Mouse (Mus musculus): ENCODE measurements around the gene Rpl29. TPM values are rescaled to one million over a fixed set of nuclear protein-coding genes. Genes with fewer than 3 reads are reported as not detected.

Gene Rpl29
- polyA plus RNA-seq, 1 experiment from 2014 or later, result 977 TPM

DNA sequence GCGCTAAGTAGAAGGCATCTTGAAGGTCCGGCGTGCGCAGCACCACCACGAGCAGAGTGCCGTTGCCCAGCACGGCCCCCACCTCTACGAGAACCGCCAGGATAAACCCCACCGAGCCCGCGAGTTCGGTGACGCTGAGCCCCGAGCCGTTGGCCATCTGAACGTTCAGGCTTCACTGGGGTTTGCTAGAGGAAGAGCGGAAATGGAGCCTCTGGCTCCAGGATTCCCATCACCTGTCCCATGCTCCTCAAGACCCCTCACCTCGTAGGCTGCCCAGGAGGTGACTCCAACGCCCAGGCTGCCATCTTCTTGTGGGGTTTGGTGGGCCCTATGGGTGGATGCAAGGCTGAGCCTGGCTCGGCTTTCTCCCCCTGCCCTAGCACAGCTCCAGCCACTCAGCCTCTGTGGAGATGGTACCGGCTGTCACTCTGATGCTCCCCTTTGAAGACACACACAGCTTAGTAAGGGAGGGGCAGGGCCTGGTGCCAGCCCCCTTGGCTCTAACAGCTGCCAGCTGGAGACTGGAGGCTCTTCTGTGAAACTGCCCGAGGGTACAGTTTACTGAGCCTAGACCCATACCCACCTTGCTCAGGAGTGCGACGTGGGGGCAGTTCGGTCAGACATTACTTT, 36.4 kb downstream of the Rpl29 start, which contains the start of gene Gpr62:
Gene Gpr62, minus strand, starts transcription at position 368 of the 630 bp plus-strand sequence.
- H3K4me3 ChIP-seq (ENCODE audit: low read length), result peak within 1 kb of the TSS; percentile 58

DNA sequence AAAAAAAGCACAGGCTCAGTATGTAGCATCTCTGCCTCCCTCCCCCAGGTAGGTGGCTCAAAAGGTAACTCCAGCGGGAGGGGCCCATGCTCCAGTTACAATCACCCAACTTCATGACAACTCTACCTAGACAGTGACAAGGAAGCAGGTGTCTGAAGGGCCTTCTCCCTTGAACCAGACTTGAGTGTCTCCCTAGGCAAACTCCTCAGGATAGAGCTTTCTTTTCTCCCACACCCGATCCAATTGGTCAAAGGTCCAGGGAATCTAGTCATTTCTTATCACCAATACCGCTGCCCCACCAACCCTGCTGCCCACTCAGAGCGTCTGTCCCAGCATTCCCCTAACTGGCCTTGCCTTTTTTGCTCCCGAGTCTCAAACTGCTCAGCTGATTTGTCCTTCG, 37.5 kb downstream of the Rpl29 start:
- H3K9ac ChIP-seq (ENCODE audit: low read length), result no peak overlapping the region
- H3K4me3 ChIP-seq (ENCODE audit: low read length), result no peak overlapping the region
- H3K4me2 ChIP-seq (ENCODE audit: low read depth, low read length), result no peak overlapping the region
- no peaks in the 10 kb centered on the region for H3K27me3 ChIP-seq (ENCODE audit: control insufficient read depth, insufficient read depth, low read depth, low read length)
- H3K9me3 ChIP-seq (ENCODE audit: control insufficient read depth, low read length), result no peaks in the 10 kb centered on the region
- H3K27ac ChIP-seq (ENCODE audit: low read length), result no peak overlapping the region
- WGBS, result 77% methylated on average over 6 of the region's 6 CpGs
- peaks cover 12% of the 10 kb centered on the region for H3K4me1 ChIP-seq (replicated peaks; ENCODE audit: control insufficient read depth, insufficient read depth, low read length)
- H3K36me3 ChIP-seq (ENCODE audit: control insufficient read depth, insufficient read depth, low read length), result peaks cover 9% of the 10 kb centered on the region
- ATAC-seq (ENCODE audit: low read depth), result no peak

More for the DNA sequence above, 36.4 kb downstream of the Rpl29 start, which contains the start of gene Gpr62:
- ATAC-seq (ENCODE audit: low read depth), result no peak
- Histone ChIP-seq H3K9ac (ENCODE audit: low read length) (peak within 1 kb of the TSS; percentile 69), H3K27ac (ENCODE audit: low read length) (no peak within 1 kb of the TSS), H3K9me3 (ENCODE audit: control insufficient read depth, low read length) (no peaks in the 10 kb centered on the region), H3K4me2 (ENCODE audit: low read depth, low read length) (peak within 1 kb of the TSS; percentile 100), H3K4me1 (replicated peaks; ENCODE audit: control insufficient read depth, insufficient read depth, low read length) (peaks cover 9% of the 10 kb centered on the region), H3K36me3 (ENCODE audit: control insufficient read depth, insufficient read depth, low read length) (peaks cover 9% of the 10 kb centered on the region), H3K27me3 (ENCODE audit: control insufficient read depth, insufficient read depth, low read depth, low read length) (no peaks in the 10 kb centered on the region)
- 38% methylated on average over 26 of the region's 26 CpGs for WGBS

DNA sequence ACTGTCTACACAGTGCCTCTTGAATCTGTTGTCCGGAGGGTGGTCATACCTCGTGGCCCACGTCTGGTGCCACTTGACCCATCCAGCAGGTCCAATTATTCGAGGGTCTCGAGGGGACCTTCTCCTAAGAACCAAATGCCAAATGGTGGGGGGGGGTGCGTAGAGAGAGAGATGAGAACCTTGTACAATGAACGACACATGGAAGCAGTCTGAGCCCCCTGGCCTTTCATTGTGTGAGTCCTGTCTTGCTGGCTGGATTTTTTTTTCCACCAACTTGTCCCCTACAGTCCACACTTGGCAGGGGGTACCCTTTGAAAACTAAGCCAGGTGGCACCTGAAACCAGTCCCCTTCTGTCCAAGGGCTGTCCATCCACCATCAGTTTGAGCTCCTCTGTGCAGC, 38.5 kb downstream of the Rpl29 start:
- Histone ChIP-seq H3K36me3 (ENCODE audit: control insufficient read depth, insufficient read depth, low read length) (peaks cover 3% of the 10 kb centered on the region; the same call in 1 of the 2 replicates), H3K9ac (ENCODE audit: low read length) (no peak overlapping the region), H3K27ac (ENCODE audit: low read length) (no peak overlapping the region), H3K4me2 (ENCODE audit: low read depth, low read length) (no peak overlapping the region), H3K27me3 (ENCODE audit: control insufficient read depth, insufficient read depth, low read depth, low read length) (no peaks in the 10 kb centered on the region), H3K4me3 (ENCODE audit: low read length) (no peak overlapping the region), H3K9me3 (ENCODE audit: control insufficient read depth, low read length) (no peaks in the 10 kb centered on the region), H3K4me1 (replicated peaks; ENCODE audit: control insufficient read depth, insufficient read depth, low read length) (peaks cover 15% of the 10 kb centered on the region)
- 84% methylated on average over 7 of the region's 7 CpGs for WGBS
- no peak for ATAC-seq (ENCODE audit: low read depth)

DNA sequence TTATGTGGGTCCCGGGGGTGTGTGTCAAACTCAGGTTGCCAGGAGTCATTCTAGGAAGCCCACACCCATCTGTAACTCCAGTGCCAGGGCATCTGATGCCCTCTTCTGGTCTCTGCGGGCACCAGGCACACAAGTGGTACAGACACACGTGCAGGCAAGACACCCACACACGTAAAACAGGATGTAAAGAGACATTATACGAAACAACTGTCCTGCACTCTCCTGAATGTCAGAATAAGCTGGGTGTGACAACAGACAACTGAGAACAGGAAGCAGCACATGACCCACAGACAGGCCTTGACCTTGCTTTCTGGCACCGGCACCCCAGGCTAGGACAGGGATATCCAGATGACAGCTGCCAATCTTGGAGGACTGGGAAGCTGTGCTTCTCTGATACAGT, 40.1 kb downstream of the Rpl29 start:
- no peak overlapping the region for H3K9ac ChIP-seq (ENCODE audit: low read length)
- no peak overlapping the region for H3K27ac ChIP-seq (ENCODE audit: low read length)
- peaks cover 20% of the 10 kb centered on the region for H3K4me1 ChIP-seq (replicated peaks; ENCODE audit: control insufficient read depth, insufficient read depth, low read length)
- H3K4me2 ChIP-seq (ENCODE audit: low read depth, low read length), result no peak overlapping the region
- whole genome bisulfite sequencing, result 57% methylated on average over 6 of the region's 6 CpGs
- no peaks in the 10 kb centered on the region for H3K27me3 ChIP-seq (ENCODE audit: control insufficient read depth, insufficient read depth, low read depth, low read length)
- H3K4me3 ChIP-seq (ENCODE audit: low read length), result no peak overlapping the region
- H3K9me3 ChIP-seq (ENCODE audit: control insufficient read depth, low read length), result no peaks in the 10 kb centered on the region
- H3K36me3 ChIP-seq (ENCODE audit: control insufficient read depth, insufficient read depth, low read length), result no peaks in the 10 kb centered on the region
- no peak for ATAC-seq (ENCODE audit: low read depth)

DNA sequence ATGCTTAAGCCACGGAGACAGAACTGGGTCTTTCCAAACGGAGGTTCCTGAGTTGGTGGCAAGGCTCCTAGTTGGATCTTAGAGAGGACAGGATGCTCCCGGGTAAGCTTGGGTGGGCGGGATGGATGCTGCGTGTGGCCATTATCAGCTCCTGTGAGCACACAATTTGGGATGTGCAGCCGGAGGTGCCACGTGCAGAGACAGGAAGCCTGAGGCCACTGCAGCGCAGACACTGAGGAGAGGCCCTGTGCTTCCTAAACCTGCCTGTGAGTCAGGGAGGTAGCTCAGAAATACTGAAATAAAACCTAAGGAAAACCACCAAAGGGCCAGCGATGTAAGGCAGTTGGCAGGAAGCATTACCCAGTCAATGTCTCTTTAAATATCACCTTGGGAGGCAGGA, 40.5 kb downstream of the Rpl29 start:
- no peak overlapping the region for H3K9ac ChIP-seq (ENCODE audit: low read length)
- no peaks in the 10 kb centered on the region for H3K9me3 ChIP-seq (ENCODE audit: control insufficient read depth, low read length)
- WGBS, result 61% methylated on average over 9 of the region's 9 CpGs
- H3K4me1 ChIP-seq (replicated peaks; ENCODE audit: control insufficient read depth, insufficient read depth, low read length), result peaks cover 21% of the 10 kb centered on the region
- no peak for ATAC-seq (ENCODE audit: low read depth)
- no peaks in the 10 kb centered on the region for H3K36me3 ChIP-seq (ENCODE audit: control insufficient read depth, insufficient read depth, low read length)
- no peak overlapping the region for H3K4me3 ChIP-seq (ENCODE audit: low read length)
- no peak overlapping the region for H3K4me2 ChIP-seq (ENCODE audit: low read depth, low read length)
- H3K27me3 ChIP-seq (ENCODE audit: control insufficient read depth, insufficient read depth, low read depth, low read length), result no peaks in the 10 kb centered on the region
- no peak overlapping the region for H3K27ac ChIP-seq (ENCODE audit: low read length)

DNA sequence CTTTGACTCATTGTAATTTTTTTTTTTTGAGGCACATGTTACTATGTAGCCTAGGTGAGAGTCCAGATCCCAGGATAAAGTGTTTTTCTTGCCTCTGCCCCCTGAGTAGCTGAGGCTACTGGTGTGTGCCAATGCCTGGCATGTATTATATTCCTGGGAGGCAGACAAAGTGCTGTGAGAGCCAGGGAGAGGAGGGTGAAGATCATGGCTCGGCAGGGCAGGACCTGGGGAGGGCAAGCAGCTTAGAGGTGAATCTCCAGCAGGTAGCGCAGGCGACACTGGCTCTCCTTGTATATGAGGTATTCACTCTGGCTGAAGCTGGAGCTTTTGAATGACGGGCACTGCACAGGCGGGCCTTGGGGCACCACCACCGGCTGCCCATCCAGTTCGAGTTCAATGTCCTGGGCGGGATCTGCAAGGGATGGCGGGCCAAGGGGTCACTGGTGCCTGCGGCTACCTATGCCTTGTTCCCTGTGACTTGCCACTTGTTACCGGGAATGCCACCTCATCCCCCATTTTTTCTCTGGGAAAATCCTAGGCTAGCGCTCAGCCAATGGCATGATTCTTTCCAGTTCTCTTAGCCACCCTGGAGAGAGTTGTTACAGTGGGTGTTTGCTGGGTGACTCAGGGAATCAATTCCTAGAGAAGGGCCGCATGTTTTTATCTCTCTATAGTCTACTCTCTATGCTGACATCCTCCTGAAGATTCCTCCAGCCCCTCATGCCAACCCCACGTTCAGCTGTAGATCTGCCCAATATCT, 41.9 kb downstream of the Rpl29 start:
- Histone ChIP-seq H3K27ac (ENCODE audit: low read length) (no peak overlapping the region), H3K4me2 (ENCODE audit: low read depth, low read length) (peak overlapping the region; percentile 39), H3K36me3 (ENCODE audit: control insufficient read depth, insufficient read depth, low read length) (no peaks in the 10 kb centered on the region), H3K9me3 (ENCODE audit: control insufficient read depth, low read length) (no peaks in the 10 kb centered on the region), H3K4me3 (ENCODE audit: low read length) (no peak overlapping the region), H3K27me3 (ENCODE audit: control insufficient read depth, insufficient read depth, low read depth, low read length) (no peaks in the 10 kb centered on the region), H3K4me1 (replicated peaks; ENCODE audit: control insufficient read depth, insufficient read depth, low read length) (peaks cover 28% of the 10 kb centered on the region), H3K9ac (ENCODE audit: low read length) (no peak overlapping the region)
- no peak for ATAC-seq (ENCODE audit: low read depth)
- WGBS, result 63% methylated on average over 14 of the region's 14 CpGs

DNA sequence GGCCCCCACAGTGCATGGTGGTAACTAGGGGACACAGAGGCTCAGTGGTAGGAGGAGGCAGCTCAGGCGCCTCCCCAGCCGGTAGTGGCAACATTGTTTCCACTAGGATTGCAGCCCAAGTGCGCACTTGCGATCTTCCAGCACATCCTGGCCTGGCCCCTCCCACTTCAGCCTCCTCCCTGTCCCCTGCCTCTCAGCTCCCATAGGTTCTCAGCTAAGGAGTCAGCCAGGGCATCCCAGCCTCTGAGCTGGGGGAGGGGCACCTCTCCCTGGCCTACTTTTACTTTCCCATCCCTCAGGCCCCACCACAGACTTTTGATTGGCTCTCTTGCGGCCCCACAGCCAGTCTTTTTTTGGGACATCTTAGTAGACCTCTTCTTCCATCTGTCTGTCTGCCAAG, 42.6 kb downstream of the Rpl29 start:
- peak; percentile 11; the same call in 1 of the 2 replicates for ATAC-seq (ENCODE audit: low read depth)
- peaks cover 33% of the 10 kb centered on the region for H3K4me1 ChIP-seq (replicated peaks; ENCODE audit: control insufficient read depth, insufficient read depth, low read length)

DNA sequence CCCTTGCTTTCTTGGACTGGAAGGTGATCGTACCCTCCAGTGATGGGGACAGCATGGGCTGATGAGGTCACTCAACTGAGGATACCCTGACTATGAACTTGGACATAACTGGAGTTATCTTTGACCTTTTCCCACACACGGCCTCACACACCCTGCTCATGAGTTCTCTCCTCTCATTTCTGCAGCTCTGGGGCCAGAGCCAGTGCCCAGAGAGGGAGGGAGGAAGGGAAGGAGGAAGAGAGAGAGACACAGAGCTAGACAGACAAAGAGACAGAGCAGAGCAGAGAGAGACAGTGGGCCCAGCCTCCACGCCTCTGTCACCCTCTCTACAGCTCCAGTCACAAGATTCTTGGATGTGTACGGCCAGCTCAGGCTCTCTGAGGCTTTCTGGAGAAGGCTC, 43.1 kb downstream of the Rpl29 start:
- Histone ChIP-seq H3K9ac (ENCODE audit: low read length) (no peak overlapping the region), H3K4me2 (ENCODE audit: low read depth, low read length) (no peak overlapping the region), H3K4me3 (ENCODE audit: low read length) (no peak overlapping the region), H3K27ac (ENCODE audit: low read length) (peak overlapping the region; percentile 2; the same call in 1 of the 2 replicates), H3K36me3 (ENCODE audit: control insufficient read depth, insufficient read depth, low read length) (no peaks in the 10 kb centered on the region), H3K9me3 (ENCODE audit: control insufficient read depth, low read length) (no peaks in the 10 kb centered on the region), H3K27me3 (ENCODE audit: control insufficient read depth, insufficient read depth, low read depth, low read length) (no peaks in the 10 kb centered on the region), H3K4me1 (replicated peaks; ENCODE audit: control insufficient read depth, insufficient read depth, low read length) (peaks cover 33% of the 10 kb centered on the region)
- no peak for ATAC-seq (ENCODE audit: low read depth)
- WGBS, result 55% methylated on average over 4 of the region's 4 CpGs

More for the DNA sequence above, 42.6 kb downstream of the Rpl29 start:
- no peaks in the 10 kb centered on the region for H3K9me3 ChIP-seq (ENCODE audit: control insufficient read depth, low read length)
- H3K9ac ChIP-seq (ENCODE audit: low read length), result 0 out of 2 replicates have a peak overlapping the region, but pooled peaks have one; percentile 29
- no peak overlapping the region for H3K4me3 ChIP-seq (ENCODE audit: low read length)
- no peaks in the 10 kb centered on the region for H3K36me3 ChIP-seq (ENCODE audit: control insufficient read depth, insufficient read depth, low read length)
- whole genome bisulfite sequencing, result 15% methylated on average over 5 of the region's 5 CpGs
- peak overlapping the region; percentile 2; the same call in 1 of the 2 replicates for H3K27ac ChIP-seq (ENCODE audit: low read length)
- H3K4me2 ChIP-seq (ENCODE audit: low read depth, low read length), result peak overlapping the region; percentile 39
- H3K27me3 ChIP-seq (ENCODE audit: control insufficient read depth, insufficient read depth, low read depth, low read length), result no peaks in the 10 kb centered on the region

DNA sequence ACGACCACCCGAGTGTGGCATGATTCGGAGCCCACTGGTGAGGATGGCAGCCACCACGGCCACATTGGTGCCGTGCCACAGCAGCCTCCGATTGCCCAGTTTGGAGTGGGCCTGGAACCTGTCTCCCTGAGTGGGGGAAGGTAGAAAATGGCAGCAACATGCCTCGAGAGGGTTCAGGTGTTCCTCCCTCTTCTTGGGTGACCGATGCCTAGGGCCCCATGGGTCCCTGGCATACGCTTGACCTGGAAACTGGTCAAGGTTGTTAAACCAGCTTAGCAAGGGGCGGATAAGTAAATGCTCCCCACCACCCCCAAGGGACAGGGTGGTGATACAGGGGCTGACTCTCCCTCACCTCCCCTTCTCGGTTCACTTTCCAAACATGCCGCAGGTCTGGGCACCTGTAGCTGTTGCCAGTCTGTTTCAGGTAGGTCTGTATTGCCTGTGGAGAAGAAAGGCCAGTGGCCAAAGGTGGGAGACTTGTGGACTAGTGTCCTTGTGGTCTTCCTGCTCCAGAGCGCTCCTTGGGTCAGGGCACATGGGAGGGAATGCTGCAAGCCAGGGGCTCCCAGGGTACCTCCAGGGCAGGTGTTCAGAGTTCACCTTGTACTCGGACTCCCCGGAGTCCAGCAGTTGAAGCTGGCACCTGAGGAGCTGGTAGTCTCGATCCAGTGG, 44.0 kb downstream of the Rpl29 start:
- Histone ChIP-seq H3K27me3 (ENCODE audit: control insufficient read depth, insufficient read depth, low read depth, low read length) (no peaks in the 10 kb centered on the region), H3K9me3 (ENCODE audit: control insufficient read depth, low read length) (no peaks in the 10 kb centered on the region), H3K9ac (ENCODE audit: low read length) (no peak overlapping the region), H3K4me2 (ENCODE audit: low read depth, low read length) (no peak overlapping the region), H3K4me3 (ENCODE audit: low read length) (no peak overlapping the region), H3K27ac (ENCODE audit: low read length) (no peak overlapping the region), H3K36me3 (ENCODE audit: control insufficient read depth, insufficient read depth, low read length) (no peaks in the 10 kb centered on the region), H3K4me1 (replicated peaks; ENCODE audit: control insufficient read depth, insufficient read depth, low read length) (peaks cover 38% of the 10 kb centered on the region)
- ATAC-seq (ENCODE audit: low read depth), result no peak
- WGBS, result 71% methylated on average over 16 of the region's 16 CpGs
